Comparison of ENCODE assay signal across 8 mouse cellular contexts in the genomic region with DNA sequence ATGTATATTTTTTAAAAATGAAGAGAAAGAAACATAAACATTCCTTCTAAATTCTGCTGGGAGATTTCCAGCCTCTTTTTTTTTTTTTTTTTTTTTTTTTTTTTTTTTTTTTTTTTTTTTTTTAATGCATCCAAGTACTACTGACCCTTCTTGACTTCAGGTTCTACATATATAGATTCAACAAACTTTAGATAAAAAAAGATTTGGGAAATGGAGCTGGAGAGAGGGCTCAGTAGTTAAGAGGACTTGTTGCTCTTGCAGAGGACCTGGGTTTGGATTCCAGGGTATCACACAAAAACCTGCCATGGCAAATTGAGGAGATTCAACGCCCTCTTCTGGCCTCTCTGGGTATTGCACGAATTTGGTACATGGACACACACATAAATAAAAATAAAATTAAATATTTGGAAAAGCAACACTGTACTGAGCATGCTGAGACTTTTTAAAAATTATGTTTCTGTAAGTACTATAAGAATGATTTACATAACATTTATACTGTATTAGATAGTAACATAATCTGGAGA. TPM values are rescaled to one million over a fixed set of nuclear protein-coding genes. Genes with fewer than 3 reads are reported as not detected.
DNase-seq lines count a peak whose midpoint lies in the region; ATAC-seq and TF ChIP-seq lines count a peak whose summit lies in the region.

No protein-coding gene starts in this region.

- H3K27ac ChIP-seq in forebrain, postnatal 0 days (ENCODE audit: low read depth, low read length) = no peak overlapping the region
- H3K27ac ChIP-seq in forebrain, embryonic 16.5 days (ENCODE audit: low read length) = no peak overlapping the region
- H3K27ac ChIP-seq in midbrain, embryonic 10.5 days (replicated peaks) = no peak overlapping the region
- no peak overlapping the region for H3K27ac ChIP-seq in midbrain, embryonic 15.5 days
- H3K27ac ChIP-seq in bone marrow, adult 2 months (ENCODE audit: control insufficient read depth, insufficient read depth, low read depth, low read length, poor library complexity) = no peak overlapping the region
- H3K27ac ChIP-seq in neural tube, embryonic 11.5 days (ENCODE audit: low read depth, low read length) = no peak overlapping the region

- 0 out of 2 replicates have a peak, but pooled peaks have one; percentile 11 for TF ChIP-seq CTCF in forebrain, postnatal 0 days (IDR thresholded peaks at IDR 0.05; ENCODE audit: low read depth)
- TF ChIP-seq CTCF in bone marrow, adult 2 months (IDR thresholded peaks at IDR 0.05; ENCODE audit: control insufficient read depth, insufficient read depth, low read length) = 0 out of 2 replicates have a peak, but pooled peaks have one; percentile 2

- no peaks in the 10 kb centered on the region for H3K27me3 ChIP-seq in forebrain, postnatal 0 days (ENCODE audit: insufficient read depth, low read length)
- no peaks in the 10 kb centered on the region for H3K27me3 ChIP-seq in forebrain, embryonic 16.5 days (replicated peaks; ENCODE audit: control insufficient read depth, insufficient read depth, low read length)
- peaks cover 40% of the 10 kb centered on the region for H3K27me3 ChIP-seq in midbrain, embryonic 10.5 days (ENCODE audit: low read depth, poor library complexity, severe bottlenecking)
- no peaks in the 10 kb centered on the region for H3K27me3 ChIP-seq in midbrain, embryonic 15.5 days (replicated peaks)
- H3K27me3 ChIP-seq in neural tube, embryonic 11.5 days (ENCODE audit: control insufficient read depth, insufficient read depth, low read length) = no peaks in the 10 kb centered on the region

- no peak overlapping the region for H3K4me2 ChIP-seq in forebrain, postnatal 0 days (ENCODE audit: low read depth)
- H3K4me2 ChIP-seq in forebrain, embryonic 16.5 days (ENCODE audit: low read length) = no peak overlapping the region
- H3K4me2 ChIP-seq in midbrain, embryonic 15.5 days = no peak overlapping the region
- no peak overlapping the region for H3K4me2 ChIP-seq in neural tube, embryonic 11.5 days (ENCODE audit: low read depth)

- no peak overlapping the region for H3K4me3 ChIP-seq in forebrain, postnatal 0 days (ENCODE audit: low read depth, low read length)
- H3K4me3 ChIP-seq in forebrain, embryonic 16.5 days (replicated peaks; ENCODE audit: low read length) = no peak overlapping the region
- H3K4me3 ChIP-seq in midbrain, embryonic 10.5 days = no peak overlapping the region
- no peak overlapping the region for H3K4me3 ChIP-seq in midbrain, embryonic 15.5 days
- H3K4me3 ChIP-seq in bone marrow, adult 2 months (replicated peaks; ENCODE audit: control insufficient read depth, low read depth, low read length) = no peak overlapping the region
- H3K4me3 ChIP-seq in neural tube, embryonic 11.5 days (ENCODE audit: low read depth, low read length) = no peak overlapping the region

- H3K9ac ChIP-seq in forebrain, postnatal 0 days = no peak overlapping the region
- H3K9ac ChIP-seq in forebrain, embryonic 16.5 days (replicated peaks; ENCODE audit: low read depth, low read length) = no peak overlapping the region
- H3K9ac ChIP-seq in midbrain, embryonic 15.5 days = no peak overlapping the region
- no peak overlapping the region for H3K9ac ChIP-seq in neural tube, embryonic 11.5 days (ENCODE audit: low read length)

- H3K36me3 ChIP-seq in forebrain, postnatal 0 days (ENCODE audit: insufficient read depth) = no peaks in the 10 kb centered on the region
- no peaks in the 10 kb centered on the region for H3K36me3 ChIP-seq in forebrain, embryonic 16.5 days (ENCODE audit: control insufficient read depth, insufficient read depth)
- H3K36me3 ChIP-seq in midbrain, embryonic 10.5 days = no peaks in the 10 kb centered on the region
- no peaks in the 10 kb centered on the region for H3K36me3 ChIP-seq in midbrain, embryonic 15.5 days (replicated peaks)
- no peaks in the 10 kb centered on the region for H3K36me3 ChIP-seq in neural tube, embryonic 11.5 days (ENCODE audit: control insufficient read depth, insufficient read depth, low read length)

- intact Hi-C loops in left cerebral cortex, postnatal 25 days (cut with DNase I) = loop anchor here (5.0 to 10.0 kb wide), 2 partner anchors 255 to 542 kb away; a partner anchor contains a TSS

- no peaks in the 10 kb centered on the region for H3K4me1 ChIP-seq in forebrain, postnatal 0 days (ENCODE audit: insufficient read depth)
- H3K4me1 ChIP-seq in forebrain, embryonic 16.5 days (replicated peaks; ENCODE audit: control insufficient read depth, insufficient read depth, low read length) = no peaks in the 10 kb centered on the region
- H3K4me1 ChIP-seq in midbrain, embryonic 10.5 days = peaks cover 10% of the 10 kb centered on the region
- H3K4me1 ChIP-seq in midbrain, embryonic 15.5 days = 0 out of 2 replicates have a peak, but pooled peaks cover 5% of the 10 kb centered on the region
- H3K4me1 ChIP-seq in bone marrow, adult 2 months (ENCODE audit: control insufficient read depth, insufficient read depth, low read length) = no peaks in the 10 kb centered on the region; the same call in 1 of the 2 replicates
- H3K4me1 ChIP-seq in neural tube, embryonic 11.5 days (ENCODE audit: control insufficient read depth, insufficient read depth, low read length) = no peaks in the 10 kb centered on the region

- DNase-seq in forebrain, postnatal 0 days = no peak
- peak; percentile 55 for DNase-seq in midbrain, embryonic 10.5 days (ENCODE audit: low spot score)
- DNase-seq in neural tube, embryonic 11.5 days (ENCODE audit: low spot score) = peak; percentile 33
- no peak for DNase-seq in left cerebral cortex, postnatal 25 days (ENCODE audit: low spot score in 2 of 2)

- WGBS in forebrain, postnatal 0 days = 11% methylated on average over 2 of the region's 2 CpGs
- WGBS in forebrain, embryonic 16.5 days = 4% methylated on average over 2 of the region's 2 CpGs
- WGBS in midbrain, embryonic 10.5 days = 0% methylated on average over 2 of the region's 2 CpGs
- WGBS in midbrain, embryonic 15.5 days = 9% methylated on average over 2 of the region's 2 CpGs
- 3% methylated on average over 2 of the region's 2 CpGs for WGBS in bone marrow, adult 2 months
- WGBS in neural tube, embryonic 11.5 days = 10% methylated on average over 2 of the region's 2 CpGs

- no peaks in the 10 kb centered on the region for H3K9me3 ChIP-seq in forebrain, postnatal 0 days (ENCODE audit: low read length)
- H3K9me3 ChIP-seq in forebrain, embryonic 16.5 days (ENCODE audit: control insufficient read depth, low read length) = no peaks in the 10 kb centered on the region
- H3K9me3 ChIP-seq in midbrain, embryonic 10.5 days (replicated peaks) = no peaks in the 10 kb centered on the region
- H3K9me3 ChIP-seq in midbrain, embryonic 15.5 days = no peaks in the 10 kb centered on the region
- no peaks in the 10 kb centered on the region for H3K9me3 ChIP-seq in neural tube, embryonic 11.5 days (ENCODE audit: control insufficient read depth, low read length)

- ATAC-seq in forebrain, postnatal 0 days = no peak
- ATAC-seq in forebrain, embryonic 16.5 days = no peak
- no peak for ATAC-seq in midbrain, embryonic 15.5 days (replicated peaks)
- ATAC-seq in neural tube, embryonic 11.5 days (ENCODE audit: insufficient read depth, low FRiP score, low TSS enrichment) = no peak
- ATAC-seq in frontal cortex, adult (ENCODE audit: low TSS enrichment) = no peak

- TF ChIP-seq POLR2A in bone marrow, adult 2 months (IDR thresholded peaks at IDR 0.05; ENCODE audit: borderline replicate concordance, control insufficient read depth, low read depth, low read length) = no peak

RNA-seq across cellular contexts. Expression of a gene that starts 14.8 kb away (rescaled TPM):
- total RNA-seq in forebrain, postnatal 0 days (2014; rRNA removed) = not detected in 2 replicates
- 0.82 TPM in 1 of 2 replicates, not detected in the other for polyA plus RNA-seq in forebrain, postnatal 0 days (2015; fragmentation: Nextera tagmentation; extraction: Ambion mirVana)
- polyA plus RNA-seq in forebrain, embryonic 16.5 days (2015; fragmentation: Nextera tagmentation; extraction: Ambion mirVana) = 0.72 TPM in 1 of 2 replicates, not detected in the other
- not detected in 2 replicates for polyA plus RNA-seq in midbrain, embryonic 10.5 days (2016; fragmentation: Nextera tagmentation; extraction: Ambion mirVana)
- polyA plus RNA-seq in midbrain, embryonic 15.5 days (2015; fragmentation: Nextera tagmentation; extraction: Ambion mirVana) = not detected in 2 replicates
- polyA plus RNA-seq in bone marrow, adult 2 months (2011; ENCODE audit: insufficient read depth, insufficient read length, low replicate concordance, missing spikeins) = 10.8 TPM in 1 of 2 replicates, not detected in the other
- polyA plus RNA-seq in neural tube, embryonic 11.5 days (2014; fragmentation: Nextera tagmentation; extraction: Ambion mirVana) = not detected in 2 replicates
- total RNA-seq in left cerebral cortex, postnatal 25 days (2021) = not detected

Comparison
In these comparisons a context has a peak if more than half of its experiments do, and no peak if none do; other contexts are left out.
1. DNase-seq: peak in midbrain, embryonic 10.5 days (single experiment) and neural tube, embryonic 11.5 days (single experiment); none in forebrain, postnatal 0 days (single experiment) and left cerebral cortex, postnatal 25 days (0 of 2).